Mouse (Mus musculus) intestine, embryonic 16.5 days (tissue): ENCODE results near the gene Aph1a. TPM values are rescaled to one million over a fixed set of nuclear protein-coding genes. Genes with fewer than 3 reads are reported as not detected.

Experiments used
- ATAC-seq: fragments of 200-750 bp; cut with Nextera tagmentation; 2 replicates; pipeline ENCODE4 v1.8.0; 2017; ENCODE audit warnings: moderate TSS enrichment, moderate library complexity
- H3K27ac ChIP-seq: fragments of 300-500 bp; sonication (generic); 2 replicates; pipeline ENCODE4 v1.5.1; 2014; ENCODE audit warnings: mild to moderate bottlenecking, low read length
- H3K27me3 ChIP-seq: fragments of 300-500 bp; sonication (generic); replicated peaks from 2 replicates; pipeline ENCODE4 v1.6.1; 2014; ENCODE audit warnings: low read length, control low read depth, mixed read lengths; ENCODE audit not compliant: control insufficient read depth, insufficient read depth
- H3K36me3 ChIP-seq: fragments of 300-500 bp; sonication (generic); 2 replicates; pipeline ENCODE4 v1.6.1; 2014; ENCODE audit warnings: low read length, control low read depth; ENCODE audit not compliant: control insufficient read depth, insufficient read depth
- H3K4me1 ChIP-seq: fragments of 300-500 bp; sonication (generic); 2 replicates; pipeline ENCODE4 v1.6.1; 2014; ENCODE audit warnings: low read length, control low read depth, mixed read lengths; ENCODE audit not compliant: control insufficient read depth, insufficient read depth
- H3K4me2 ChIP-seq: fragments of 300-500 bp; sonication (generic); 2 replicates; pipeline ENCODE4 v1.6.1; 2014; ENCODE audit warnings: low read depth, low read length, control low read depth
- H3K4me3 ChIP-seq: fragments of 300-500 bp; sonication (generic); 2 replicates; pipeline ENCODE4 v1.5.1; 2014; ENCODE audit warnings: mild to moderate bottlenecking, low read length
- H3K9ac ChIP-seq: fragments of 300-500 bp; sonication (generic); 2 replicates; pipeline ENCODE4 v1.6.1; 2014; ENCODE audit warnings: low read depth, low read length
- H3K9me3 ChIP-seq: fragments of 300-500 bp; sonication (generic); 2 replicates; pipeline ENCODE4 v1.6.1; 2016; ENCODE audit warnings: low read length, control low read depth; ENCODE audit not compliant: control insufficient read depth
- WGBS: fragments of 180-500 bp; shearing (Covaris S2); extraction: QIAGEN DNeasy Blood & Tissue Kit; methylation state at CpG from one replicate; pipeline ENCODE4 v1.1.7; 2014; 5-methylcytosine and 5-hydroxymethylcytosine counted together
- polyA plus RNA-seq: library from polyadenylated mRNA; unstranded; fragments of >200 nt; fragmentation: Nextera tagmentation; extraction: Ambion mirVana; gene quantifications from 2 replicates; pipeline ENCODE4 v1.2.1, GENCODE M21; 2015

Gene Aph1a
- polyA plus RNA-seq, 1 experiment from 2014 or later: 55.6 TPM

DNA sequence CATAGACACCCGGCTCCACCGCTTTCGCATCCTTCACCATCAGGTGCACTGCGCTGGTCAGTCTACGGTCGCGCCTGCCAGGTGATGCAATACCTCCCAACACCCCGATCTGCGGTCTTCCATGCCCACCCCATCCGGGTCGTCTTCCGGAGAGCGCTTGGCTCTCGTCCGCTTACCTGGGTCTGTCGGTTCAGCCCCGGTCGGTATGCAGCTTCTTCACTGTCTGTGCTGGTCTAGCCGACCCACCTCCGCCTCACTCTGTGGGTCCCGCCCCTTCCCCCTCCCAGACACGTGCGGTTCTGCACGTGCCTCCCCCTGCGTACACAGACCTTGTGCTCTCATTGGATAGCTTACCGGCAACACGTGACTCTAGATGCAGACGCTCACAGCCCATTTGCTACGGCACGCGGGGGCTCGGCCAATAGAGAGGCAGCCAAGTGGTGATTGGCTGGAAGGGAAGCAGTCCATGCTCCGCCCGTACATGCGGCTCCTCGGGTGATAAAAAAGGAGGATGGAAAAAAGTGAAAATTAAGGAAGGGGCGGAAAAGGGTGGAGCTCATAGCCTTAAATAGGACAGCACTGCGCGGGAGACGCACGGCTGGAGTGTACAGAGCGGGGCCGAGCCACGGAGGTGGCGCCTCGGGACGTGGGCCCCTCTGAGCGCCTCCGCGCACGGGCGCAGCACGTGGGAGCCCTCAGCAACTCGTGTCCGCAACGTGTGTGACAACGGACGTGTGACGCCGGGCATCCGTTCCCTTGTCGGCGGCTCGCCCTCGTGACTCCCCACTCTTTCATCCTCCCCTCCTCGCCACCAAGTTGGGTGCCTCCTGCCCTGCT is 11.6 kb upstream of the Aph1a start, which contains the start of gene Ciart:
TSS of gene Ciart (minus strand) at position 273 of the 837 bp plus-strand sequence.
- Histone ChIP-seq H3K9me3 (no peaks in the 10 kb centered on the region), H3K27me3 (no peaks in the 10 kb centered on the region), H3K36me3 (no peaks in the 10 kb centered on the region), H3K4me3 (peak within 1 kb of the TSS; percentile 61), H3K4me2 (peak within 1 kb of the TSS; percentile 98), H3K27ac (peak within 1 kb of the TSS; percentile 65), H3K9ac (peak within 1 kb of the TSS; percentile 65), H3K4me1 (peaks cover 10% of the 10 kb centered on the region)
- ATAC-seq: peak; percentile 98
- WGBS: under 1% methylated on average over 66 of the region's 66 CpGs

DNA sequence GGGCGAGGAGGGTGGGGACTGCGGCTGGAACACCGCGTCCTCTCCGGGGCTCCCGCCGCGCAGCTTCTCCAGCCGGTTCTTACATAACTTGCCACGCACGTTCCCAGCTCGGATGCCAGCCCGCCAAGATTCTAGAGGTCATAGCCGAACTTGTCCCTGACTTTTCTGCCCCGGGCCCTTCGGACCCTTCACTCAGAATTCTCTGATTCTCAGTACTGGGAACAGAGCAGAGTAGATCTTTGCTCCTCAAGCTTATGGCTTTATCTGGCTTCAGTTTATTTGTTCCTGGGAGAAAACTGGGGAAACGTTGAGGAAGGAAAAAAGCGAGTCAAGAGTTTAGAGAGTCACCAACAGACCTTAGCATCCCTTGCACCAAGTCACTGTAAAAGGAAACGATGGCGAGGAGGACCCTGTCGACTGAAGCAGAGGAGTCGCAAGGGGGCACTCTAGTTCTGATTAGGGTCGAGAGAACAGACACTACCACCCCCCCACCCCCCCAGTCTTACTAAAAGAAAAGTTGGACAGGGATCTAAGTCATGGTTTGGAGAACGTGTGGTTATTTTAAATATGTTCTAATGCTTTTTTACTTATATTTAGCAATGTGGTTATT is 10.8 kb upstream of the Aph1a start:
- ATAC-seq: no peak
- Histone ChIP-seq H3K4me2 (peak overlapping the region; percentile 98), H3K9ac (peak overlapping the region; percentile 45), H3K27ac (peak overlapping the region; percentile 65), H3K9me3 (no peaks in the 10 kb centered on the region), H3K36me3 (no peaks in the 10 kb centered on the region), H3K27me3 (no peaks in the 10 kb centered on the region), H3K4me1 (peaks cover 10% of the 10 kb centered on the region), H3K4me3 (peak overlapping the region; percentile 61)
- 1% methylated on average over 24 of the region's 24 CpGs for WGBS

DNA sequence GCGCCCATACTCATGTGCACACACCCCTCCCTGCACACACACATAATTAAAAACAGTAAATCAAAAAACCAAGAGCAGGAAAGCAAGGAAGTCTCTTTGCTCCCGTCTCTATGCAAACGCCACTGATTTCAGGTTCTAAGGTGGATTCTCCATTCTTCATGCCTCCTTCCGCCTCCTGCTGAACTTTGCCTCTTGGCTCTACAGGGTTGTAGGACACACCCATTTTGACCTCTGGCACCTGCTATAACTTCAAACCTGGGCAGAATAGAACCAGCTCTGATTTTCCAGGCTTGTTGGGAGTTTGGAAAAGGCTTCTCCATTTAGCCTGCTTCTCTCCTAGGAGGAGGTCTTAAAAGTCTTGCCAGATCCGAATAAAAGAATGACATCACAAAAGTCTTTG is 9.4 kb upstream of the Aph1a start:
- Histone ChIP-seq H3K4me3 (no peak overlapping the region), H3K4me2 (0 out of 2 replicates have a peak overlapping the region, but pooled peaks have one; percentile 24), H3K27me3 (no peaks in the 10 kb centered on the region), H3K27ac (peak overlapping the region; percentile 60), H3K9ac (no peak overlapping the region), H3K4me1 (peaks cover 10% of the 10 kb centered on the region), H3K9me3 (no peaks in the 10 kb centered on the region), H3K36me3 (no peaks in the 10 kb centered on the region)
- peak; percentile 28; the same call in 1 of the 2 replicates for ATAC-seq
- WGBS: 77% methylated on average over 5 of the region's 5 CpGs

DNA sequence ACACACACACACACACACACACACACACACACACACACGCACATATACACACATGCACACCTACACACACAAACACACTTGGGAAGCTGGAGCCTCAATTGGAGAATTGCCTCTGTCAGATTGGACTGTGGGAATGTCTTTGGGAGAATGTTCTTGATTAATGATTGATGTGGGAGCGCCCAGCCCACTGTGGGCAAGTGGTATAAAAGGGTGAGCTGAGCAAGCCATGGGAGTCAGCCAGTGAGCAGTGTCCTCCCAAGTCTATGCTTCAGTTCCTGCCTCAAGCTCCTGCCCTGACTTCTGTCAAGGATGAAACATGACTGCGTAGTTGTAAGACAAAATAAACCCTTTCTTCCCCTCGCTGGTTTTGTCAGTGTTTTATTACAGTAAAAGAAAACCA is 6.2 kb upstream of the Aph1a start:
- Histone ChIP-seq H3K27me3 (no peaks in the 10 kb centered on the region), H3K4me3 (no peak overlapping the region), H3K4me1 (peaks cover 19% of the 10 kb centered on the region), H3K27ac (no peak overlapping the region), H3K4me2 (no peak overlapping the region), H3K36me3 (no peaks in the 10 kb centered on the region), H3K9me3 (no peaks in the 10 kb centered on the region), H3K9ac (no peak overlapping the region)
- WGBS: 74% methylated on average over 4 of the region's 4 CpGs
- ATAC-seq: no peak; the same call in 1 of the 2 replicates

DNA sequence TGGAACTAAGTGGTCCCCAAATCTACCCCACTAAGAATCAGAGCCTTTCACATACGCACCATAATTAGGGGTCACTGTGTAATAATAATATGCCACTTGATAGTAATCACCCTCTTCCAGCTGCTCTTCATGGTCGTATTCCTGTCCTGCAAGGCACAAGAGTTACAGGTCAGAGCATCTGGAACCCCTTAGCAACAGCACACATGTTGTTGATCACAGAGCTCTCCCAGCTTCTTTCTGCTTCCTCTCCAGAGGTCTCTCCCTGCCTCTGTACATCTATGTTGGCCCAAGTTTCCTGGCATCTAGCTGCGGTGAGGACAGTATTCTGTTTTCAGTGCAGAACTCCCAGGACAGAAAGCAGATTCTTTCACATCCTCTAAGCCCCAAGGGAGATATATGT is 4.1 kb upstream of the Aph1a start:
- WGBS: 78% methylated on average over 3 of the region's 3 CpGs
- Histone ChIP-seq H3K9me3 (no peaks in the 10 kb centered on the region), H3K4me2 (no peak overlapping the region), H3K9ac (no peak overlapping the region), H3K27ac (no peak overlapping the region), H3K27me3 (no peaks in the 10 kb centered on the region), H3K4me3 (no peak overlapping the region), H3K36me3 (no peaks in the 10 kb centered on the region), H3K4me1 (peaks cover 20% of the 10 kb centered on the region)
- ATAC-seq: no peak

DNA sequence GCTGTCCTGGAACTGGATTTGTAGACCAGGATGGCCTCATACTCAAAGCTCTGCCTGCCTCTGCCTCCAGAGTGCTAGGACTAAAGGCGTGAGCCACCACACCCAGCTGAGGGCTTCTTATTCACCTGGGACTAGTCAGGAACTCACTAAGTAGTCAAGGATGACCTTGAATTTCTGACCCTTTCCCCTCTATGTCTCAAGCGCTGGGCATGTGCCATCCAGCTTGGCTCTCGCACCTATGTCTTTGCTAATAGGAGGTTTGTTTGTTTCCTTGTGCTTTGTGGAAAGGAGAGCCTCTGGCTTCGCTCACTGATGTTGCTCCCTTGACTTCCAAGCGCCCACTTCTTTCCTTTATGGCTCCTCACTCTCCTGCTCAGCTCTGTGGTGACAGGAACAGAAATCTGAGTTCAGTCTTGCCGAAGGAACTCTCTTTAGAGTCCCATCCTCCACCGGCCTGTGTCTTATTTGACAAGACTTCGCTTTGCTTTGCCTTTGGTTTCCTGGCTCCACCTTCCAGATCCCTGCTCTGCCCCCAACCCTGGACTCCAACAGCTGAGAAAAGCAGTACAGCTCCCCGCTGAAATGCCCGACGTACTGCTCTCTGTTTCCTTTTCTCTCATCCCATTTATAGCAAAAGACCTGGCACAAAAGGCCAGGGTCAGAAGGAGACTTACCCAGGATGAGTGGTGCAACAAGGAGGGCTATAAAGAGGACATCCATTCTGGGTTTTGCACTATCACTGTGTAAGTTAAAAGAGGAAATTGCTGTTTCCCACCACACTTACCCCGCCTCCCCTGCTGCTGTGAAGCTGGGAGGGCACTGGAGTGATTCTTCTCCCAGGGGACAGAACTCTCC is 2.3 kb upstream of the Aph1a start, which contains the start of gene BC028528:
TSS of gene BC028528 (minus strand) at position 795 of the 855 bp plus-strand sequence.
- Histone ChIP-seq H3K4me3 (peak within 1 kb of the TSS; percentile 35), H3K27me3 (no peaks in the 10 kb centered on the region), H3K36me3 (no peaks in the 10 kb centered on the region), H3K9ac (peak within 1 kb of the TSS; percentile 59), H3K4me2 (peak within 1 kb of the TSS; percentile 50), H3K27ac (peak within 1 kb of the TSS; percentile 85), H3K4me1 (peaks cover 23% of the 10 kb centered on the region), H3K9me3 (no peaks in the 10 kb centered on the region)
- peak; percentile 8; the same call in 1 of the 2 replicates for ATAC-seq
- 20% methylated on average over 12 of the region's 12 CpGs for WGBS

DNA sequence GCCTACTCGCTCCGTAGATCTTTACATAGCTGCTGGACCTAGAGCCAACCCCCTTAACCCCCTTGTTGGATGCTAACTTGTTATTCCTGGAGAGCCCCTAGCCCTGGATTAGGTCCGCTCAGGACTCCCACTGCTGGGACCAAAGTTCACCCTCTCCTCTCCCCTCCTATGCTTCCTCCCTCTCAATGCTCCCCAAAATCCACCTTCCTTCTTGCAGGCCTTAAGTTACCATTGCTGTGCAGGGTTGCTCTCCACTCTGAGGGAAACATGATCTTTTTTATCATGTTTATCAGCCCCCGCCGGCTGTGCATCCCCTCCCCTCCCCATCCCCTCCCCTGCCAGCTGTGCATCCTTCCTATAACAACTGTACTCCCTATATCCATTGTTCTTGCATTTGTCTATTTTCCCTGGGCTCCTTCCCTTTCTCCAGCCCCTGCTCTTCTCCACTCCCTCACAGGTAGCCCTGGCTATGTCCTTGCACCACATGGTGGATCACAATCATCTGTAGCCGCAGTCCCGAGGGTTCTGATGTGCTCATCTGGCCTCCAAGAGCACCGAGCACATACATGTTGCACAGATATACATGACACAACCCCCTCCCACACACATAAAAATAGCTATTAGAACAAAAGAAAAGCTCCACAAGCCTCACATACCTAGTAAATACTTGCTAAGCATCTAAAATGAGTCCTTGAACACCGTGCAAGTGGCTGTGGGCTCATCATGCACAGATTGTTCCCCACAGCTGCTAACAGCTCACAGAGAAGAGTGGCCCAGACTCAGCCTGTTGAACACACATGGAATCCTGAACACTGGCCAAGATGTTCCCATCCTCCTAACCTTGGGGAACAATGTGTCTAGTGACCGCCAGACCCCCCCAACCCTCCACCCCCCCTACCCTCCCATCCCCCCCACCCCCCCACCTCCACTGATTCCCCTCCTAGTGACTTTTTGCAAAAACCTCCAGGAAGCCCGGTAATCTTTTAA is 1.4 kb upstream of the Aph1a start:
- Histone ChIP-seq H3K4me3 (peak overlapping the region; percentile 35), H3K27me3 (no peaks in the 10 kb centered on the region), H3K9ac (peak overlapping the region; percentile 59), H3K36me3 (no peaks in the 10 kb centered on the region), H3K4me2 (peak overlapping the region; percentile 50), H3K4me1 (peaks cover 23% of the 10 kb centered on the region), H3K9me3 (no peaks in the 10 kb centered on the region), H3K27ac (peak overlapping the region; percentile 85)
- ATAC-seq: no peak
- 40% methylated on average over 11 of the region's 11 CpGs for WGBS

DNA sequence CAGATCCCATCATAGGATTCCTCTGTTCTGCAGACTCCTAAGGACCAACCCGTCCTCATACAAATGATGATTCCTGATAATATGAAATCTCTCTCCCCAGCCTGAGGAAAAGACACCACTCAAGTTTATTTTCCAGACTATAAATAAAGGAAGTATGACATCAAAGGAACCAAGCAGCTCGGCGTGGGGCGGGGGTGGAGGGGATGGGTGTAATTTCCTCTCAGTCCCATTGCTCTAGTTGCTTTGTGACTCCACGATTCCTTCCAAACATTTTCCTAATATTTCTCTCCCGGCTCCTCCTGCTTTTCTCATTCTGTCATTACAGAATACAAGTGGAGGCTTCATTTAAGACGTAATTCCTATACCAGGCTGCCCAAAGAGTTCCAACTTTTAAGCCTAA is 643 bp upstream of the Aph1a start:
- H3K4me2 ChIP-seq: peak overlapping the region; percentile 62
- no peaks in the 10 kb centered on the region for H3K36me3 ChIP-seq
- peak overlapping the region; percentile 50; the same call in 1 of the 2 replicates for H3K9ac ChIP-seq
- no peaks in the 10 kb centered on the region for H3K27me3 ChIP-seq
- peak overlapping the region; percentile 85 for H3K27ac ChIP-seq
- no peaks in the 10 kb centered on the region for H3K9me3 ChIP-seq
- H3K4me3 ChIP-seq: peak overlapping the region; percentile 71
- H3K4me1 ChIP-seq: peaks cover 23% of the 10 kb centered on the region
- ATAC-seq: no peak
- WGBS: 17% methylated on average over 7 of the region's 7 CpGs
